Mouse (Mus musculus) embryonic facial prominence, embryonic 13.5 days (tissue): ENCODE measurements around the gene Mef2d. TPM values are rescaled to one million over a fixed set of nuclear protein-coding genes. Genes with fewer than 3 reads are reported as not detected.
A peak's percentile ranks its signal among the peaks of the same experiment; 100 is the strongest.

Experiments used
- ATAC-seq: fragments of 200-750 bp; cut with Nextera tagmentation; 2 replicates; pipeline ENCODE4 v1.8.0; 2017; ENCODE audit warnings: low read depth; ENCODE audit not compliant: insufficient number of reproducible peaks, insufficient read depth, low FRiP score, low TSS enrichment
- H3K27ac ChIP-seq: fragments of 300-500 bp; sonication (generic); 2 replicates; pipeline ENCODE4 v1.5.1; 2015; ENCODE audit warnings: moderate library complexity, mild to moderate bottlenecking, inconsistent platforms
- H3K27me3 ChIP-seq: fragments of 300-500 bp; sonication (generic); 2 replicates; pipeline ENCODE4 v1.6.1; 2015; ENCODE audit warnings: mild to moderate bottlenecking, inconsistent platforms
- H3K36me3 ChIP-seq: fragments of 300-500 bp; sonication (generic); 2 replicates; pipeline ENCODE4 v1.6.1; 2015; ENCODE audit warnings: mild to moderate bottlenecking, inconsistent platforms
- H3K4me1 ChIP-seq: fragments of 300-500 bp; sonication (generic); 2 replicates; pipeline ENCODE4 v1.6.1; 2015; ENCODE audit warnings: inconsistent platforms
- H3K4me2 ChIP-seq: fragments of 300-500 bp; sonication (generic); 2 replicates; pipeline ENCODE4 v1.6.1; 2015; ENCODE audit warnings: moderate library complexity, mild to moderate bottlenecking, inconsistent platforms
- H3K4me3 ChIP-seq: fragments of 300-500 bp; sonication (generic); 2 replicates; pipeline ENCODE4 v1.5.1; 2015; ENCODE audit warnings: mild to moderate bottlenecking, inconsistent platforms
- H3K9ac ChIP-seq: fragments of 300-500 bp; sonication (generic); 2 replicates; pipeline ENCODE4 v1.6.1; 2015; ENCODE audit warnings: mild to moderate bottlenecking, inconsistent platforms
- H3K9me3 ChIP-seq: fragments of 300-500 bp; sonication (generic); 2 replicates; pipeline ENCODE4 v1.6.1; 2016; ENCODE audit warnings: inconsistent platforms
- WGBS: fragments of 180-500 bp; shearing (Covaris S2); methylation state at CpG from one replicate; pipeline ENCODE4 v1.1.7; 2015; ENCODE audit warnings: mixed read lengths; 5-methylcytosine and 5-hydroxymethylcytosine counted together
- polyA plus RNA-seq: library from polyadenylated mRNA; unstranded; fragments of >200 nt; fragmentation: Nextera tagmentation; extraction: Ambion mirVana; gene quantifications from 2 replicates; pipeline ENCODE4 v1.2.1, GENCODE M21; 2015

Gene Mef2d
- polyA plus RNA-seq, 1 experiment from 2014 or later, result 18.2 TPM

GRCm38 (mm10) chr3:88137821-88138220, 4.4 kb upstream of the Mef2d start:
- peak overlapping the region; percentile 99 for H3K27ac ChIP-seq
- no peaks in the 10 kb centered on the region for H3K36me3 ChIP-seq
- peaks cover 39% of the 10 kb centered on the region for H3K4me1 ChIP-seq
- H3K4me2 ChIP-seq, result peak overlapping the region; percentile 94
- no peak for ATAC-seq
- H3K9ac ChIP-seq, result peak overlapping the region; percentile 78
- peak overlapping the region; percentile 98 for H3K4me3 ChIP-seq
- no peaks in the 10 kb centered on the region for H3K27me3 ChIP-seq
- H3K9me3 ChIP-seq, result no peaks in the 10 kb centered on the region
- 7% methylated on average over 3 of the region's 3 CpGs for WGBS

GRCm38 (mm10) chr3:88138336-88139242, 3.6 kb upstream of the Mef2d start:
- WGBS, result under 1% methylated on average over 32 of the region's 32 CpGs
- peaks cover 45% of the 10 kb centered on the region for H3K4me1 ChIP-seq
- no peaks in the 10 kb centered on the region for H3K9me3 ChIP-seq
- peak overlapping the region; percentile 78 for H3K9ac ChIP-seq
- no peaks in the 10 kb centered on the region for H3K27me3 ChIP-seq
- H3K27ac ChIP-seq, result peak overlapping the region; percentile 99
- peak overlapping the region; percentile 94 for H3K4me2 ChIP-seq
- no peaks in the 10 kb centered on the region for H3K36me3 ChIP-seq
- H3K4me3 ChIP-seq, result peak overlapping the region; percentile 98
- ATAC-seq, result peak; percentile 72

DNA sequence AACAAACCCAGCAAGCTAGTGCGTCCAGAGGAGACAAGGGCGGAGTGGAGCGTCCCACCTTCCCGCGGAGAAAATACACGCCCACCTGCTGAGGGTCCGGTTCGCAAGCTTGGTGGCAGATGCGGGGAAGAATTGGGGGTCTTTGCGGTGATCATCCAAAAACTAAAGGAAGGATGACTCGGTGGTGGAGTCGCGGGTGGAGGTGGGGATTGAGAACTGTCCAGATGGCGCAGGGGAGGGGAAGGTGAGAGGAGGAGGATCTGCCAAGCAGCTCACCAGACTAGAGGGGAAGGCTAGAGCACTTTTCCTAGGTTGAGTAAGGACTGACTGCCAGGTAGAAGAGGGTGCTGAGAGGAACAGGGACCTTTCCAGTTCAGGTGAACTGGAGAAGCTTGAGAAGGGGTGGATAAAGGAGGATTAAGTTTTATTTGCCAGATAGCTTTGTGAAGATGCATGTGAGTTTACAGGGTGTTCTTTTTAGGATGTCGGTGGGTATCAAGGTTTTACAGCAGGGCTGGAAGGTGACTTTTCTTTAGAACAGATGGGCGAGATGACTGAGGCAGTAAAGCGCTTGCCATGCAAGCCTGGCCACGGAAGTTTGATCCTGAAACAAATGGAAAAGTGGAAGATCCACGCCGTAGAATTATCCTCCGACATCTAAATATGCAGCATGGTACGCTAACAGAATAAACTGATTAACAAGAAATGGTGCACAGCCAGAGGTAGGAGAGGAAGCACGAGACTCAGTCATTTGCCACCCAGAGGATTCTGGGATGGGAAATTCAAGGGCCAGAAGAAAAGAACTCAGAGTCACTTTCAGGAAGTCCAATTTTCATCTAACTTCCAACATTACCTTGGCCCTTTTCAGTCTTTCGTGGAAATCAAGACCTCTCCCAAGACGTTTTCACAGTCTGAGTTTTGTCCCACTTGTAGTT, 2.7 kb upstream of the Mef2d start:
- H3K9ac ChIP-seq, result peak overlapping the region; percentile 78
- no peak for ATAC-seq
- H3K4me2 ChIP-seq, result peak overlapping the region; percentile 94
- H3K9me3 ChIP-seq, result no peaks in the 10 kb centered on the region
- peak overlapping the region; percentile 99 for H3K27ac ChIP-seq
- 17% methylated on average over 25 of the region's 25 CpGs for WGBS
- H3K36me3 ChIP-seq, result no peaks in the 10 kb centered on the region
- H3K27me3 ChIP-seq, result no peaks in the 10 kb centered on the region
- peak overlapping the region; percentile 98 for H3K4me3 ChIP-seq
- H3K4me1 ChIP-seq, result peaks cover 54% of the 10 kb centered on the region

DNA sequence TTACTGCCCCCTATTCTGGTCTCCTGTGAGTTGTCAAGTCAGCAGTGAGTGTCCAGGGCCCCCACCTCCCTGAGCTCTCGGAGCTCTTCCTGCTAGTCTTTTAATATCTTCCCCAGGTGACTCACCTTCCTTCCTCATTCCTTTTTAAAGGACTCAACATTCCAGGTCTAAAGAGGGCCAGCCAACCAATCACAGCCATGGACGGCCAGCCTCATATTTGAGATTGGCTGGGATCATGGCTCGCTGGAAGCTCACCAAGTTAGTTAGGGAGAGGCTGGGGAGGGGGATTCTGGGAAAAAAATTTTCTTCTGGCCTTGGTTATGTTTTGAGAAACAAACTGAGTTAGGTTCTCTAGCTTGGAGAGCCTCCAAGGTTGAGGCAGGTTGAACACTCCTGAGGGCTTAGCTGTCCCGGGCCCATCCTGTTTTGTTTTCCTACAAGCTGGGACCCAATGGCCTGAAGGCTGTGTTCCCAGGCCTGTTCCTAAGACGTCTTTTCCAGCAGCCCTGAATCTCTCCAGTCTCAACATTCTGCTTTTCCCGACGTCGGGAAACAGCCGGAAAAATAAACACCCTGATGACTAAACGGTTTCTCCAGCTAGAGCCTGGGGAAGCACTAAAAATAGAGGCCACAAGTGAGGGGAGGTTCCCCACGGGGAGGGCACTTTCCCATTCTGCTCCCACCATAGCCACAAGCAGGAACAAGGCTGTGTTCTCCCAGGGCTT, 1.8 kb upstream of the Mef2d start:
- H3K27me3 ChIP-seq, result no peaks in the 10 kb centered on the region
- H3K4me3 ChIP-seq, result peak overlapping the region; percentile 98; the same call in 1 of the 2 replicates
- peaks cover 62% of the 10 kb centered on the region for H3K4me1 ChIP-seq
- H3K27ac ChIP-seq, result peak overlapping the region; percentile 99
- peak overlapping the region; percentile 94 for H3K4me2 ChIP-seq
- peak overlapping the region; percentile 36; the same call in 1 of the 2 replicates for H3K9ac ChIP-seq
- WGBS, result 12% methylated on average over 11 of the region's 11 CpGs
- ATAC-seq, result no peak
- no peaks in the 10 kb centered on the region for H3K36me3 ChIP-seq
- H3K9me3 ChIP-seq, result no peaks in the 10 kb centered on the region

- Histone ChIP-seq H3K9me3 (no peaks in the 10 kb centered on the region), H3K4me1 (peaks cover 68% of the 10 kb centered on the region), H3K27ac (peak overlapping the region; percentile 99), H3K36me3 (0 out of 2 replicates have a peak, but pooled peaks cover 2% of the 10 kb centered on the region), H3K9ac (peak overlapping the region; percentile 92), H3K4me3 (peak overlapping the region; percentile 98), H3K27me3 (no peaks in the 10 kb centered on the region), H3K4me2 (peak overlapping the region; percentile 94)
- WGBS, result 27% methylated on average over 6 of the region's 6 CpGs
- ATAC-seq, result no peak
These were observed 1.2 kb upstream of the Mef2d start for GRCm38 (mm10) chr3:88140903-88141430.

- WGBS, result 8% methylated on average over 9 of the region's 9 CpGs
- ATAC-seq, result no peak
- Histone ChIP-seq H3K4me1 (peaks cover 73% of the 10 kb centered on the region), H3K27me3 (no peaks in the 10 kb centered on the region), H3K36me3 (0 out of 2 replicates have a peak, but pooled peaks cover 3% of the 10 kb centered on the region), H3K4me3 (peak overlapping the region; percentile 98), H3K9me3 (no peaks in the 10 kb centered on the region), H3K4me2 (peak overlapping the region; percentile 94), H3K27ac (peak overlapping the region; percentile 99), H3K9ac (peak overlapping the region; percentile 92)
These were observed 759 bp upstream of the Mef2d start for GRCm38 (mm10) chr3:88141439-88141786.

DNA sequence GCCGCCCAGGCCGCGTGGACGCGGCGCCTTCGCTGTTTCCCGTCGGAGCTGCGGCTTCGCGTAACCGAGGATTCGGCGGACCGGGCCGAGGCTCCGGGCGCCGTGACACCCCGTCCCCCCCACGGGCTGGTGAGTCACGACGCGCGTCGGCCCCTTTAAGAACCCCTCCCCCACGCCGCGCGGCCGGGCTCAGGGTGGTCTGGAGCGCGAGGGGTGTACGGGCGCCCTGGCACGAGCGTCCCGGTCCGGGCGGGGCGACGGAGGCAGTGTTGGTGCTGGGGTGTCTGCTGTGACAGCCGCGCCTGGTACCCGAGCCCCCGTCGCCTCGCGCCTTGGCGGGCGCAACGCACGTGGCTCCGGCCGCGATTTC, 359 bp downstream of the Mef2d start:
- Histone ChIP-seq H3K9ac (peak overlapping the region; percentile 92), H3K4me1 (peaks cover 76% of the 10 kb centered on the region), H3K27me3 (no peaks in the 10 kb centered on the region), H3K36me3 (0 out of 2 replicates have a peak, but pooled peaks cover 3% of the 10 kb centered on the region), H3K9me3 (no peaks in the 10 kb centered on the region), H3K4me3 (peak overlapping the region; percentile 98), H3K4me2 (peak overlapping the region; percentile 94), H3K27ac (peak overlapping the region; percentile 99)
- ATAC-seq, result peak; percentile 34; the same call in 1 of the 2 replicates
- under 1% methylated on average over 57 of the region's 57 CpGs for WGBS

DNA sequence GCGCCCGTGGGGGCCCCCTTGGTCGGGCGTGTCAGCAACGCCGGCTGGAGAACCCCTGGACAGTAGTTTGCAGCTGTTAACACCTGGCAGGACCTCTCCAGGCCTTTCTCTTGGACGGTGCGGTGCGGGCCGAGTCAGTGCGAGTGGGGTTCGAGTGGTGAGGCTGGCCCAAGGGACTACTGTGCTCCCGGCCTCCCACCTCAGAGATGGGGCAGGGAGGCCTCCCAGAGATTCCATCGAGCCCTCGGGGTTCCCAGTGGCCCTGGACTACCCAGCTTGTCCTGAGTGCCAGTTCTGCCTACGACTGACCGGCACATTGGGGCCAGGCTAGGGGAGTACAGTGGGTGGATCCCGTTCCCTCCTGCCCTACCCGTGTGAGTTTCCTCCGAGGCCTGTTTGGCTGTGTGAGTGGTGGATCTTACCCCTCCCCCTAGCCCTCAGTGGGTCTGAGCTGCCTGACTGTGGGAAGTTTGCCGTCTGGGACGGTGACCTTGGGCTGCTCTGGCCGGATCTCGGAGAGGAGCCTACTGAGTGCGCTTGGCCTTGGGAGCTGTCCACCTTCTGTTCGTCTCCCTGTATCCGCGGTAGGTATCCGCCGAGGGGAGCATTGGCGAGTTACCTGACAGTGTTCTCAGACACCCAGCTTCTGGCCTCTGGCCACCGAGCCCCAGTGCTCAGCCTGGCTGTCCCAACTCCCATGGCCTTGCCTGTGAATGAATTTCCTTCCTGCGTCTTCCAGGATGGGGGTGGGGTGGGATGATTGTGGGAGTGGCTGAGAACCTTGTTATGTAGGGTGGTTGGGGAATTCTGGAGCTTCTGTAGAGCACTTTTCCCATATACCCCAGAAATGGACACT, 972 bp downstream of the Mef2d start:
- ATAC-seq, result no peak
- Histone ChIP-seq H3K9ac (peak overlapping the region; percentile 92), H3K4me2 (peak overlapping the region; percentile 94), H3K27me3 (no peaks in the 10 kb centered on the region), H3K36me3 (0 out of 2 replicates have a peak, but pooled peaks cover 3% of the 10 kb centered on the region), H3K4me3 (peak overlapping the region; percentile 98), H3K4me1 (peaks cover 80% of the 10 kb centered on the region), H3K27ac (peak overlapping the region; percentile 99), H3K9me3 (no peaks in the 10 kb centered on the region)
- WGBS, result 1% methylated on average over 33 of the region's 33 CpGs

GRCm38 (mm10) chr3:88143961-88144486, 1.9 kb downstream of the Mef2d start:
- Histone ChIP-seq H3K9ac (peak overlapping the region; percentile 92), H3K4me3 (peak overlapping the region; percentile 98), H3K4me2 (peak overlapping the region; percentile 94), H3K4me1 (peaks cover 85% of the 10 kb centered on the region), H3K9me3 (no peaks in the 10 kb centered on the region), H3K27ac (0 out of 2 replicates have a peak overlapping the region, but pooled peaks have one; percentile 99), H3K27me3 (no peaks in the 10 kb centered on the region), H3K36me3 (0 out of 2 replicates have a peak, but pooled peaks cover 3% of the 10 kb centered on the region)
- ATAC-seq, result no peak
- 30% methylated on average over 5 of the region's 5 CpGs for WGBS
